Mouse (Mus musculus) limb, embryonic 12.5 days (tissue): ENCODE data around the gene Ap4m1. TPM values are rescaled to one million over a fixed set of nuclear protein-coding genes. Genes with fewer than 3 reads are reported as not detected.
A peak's percentile ranks its signal among the peaks of the same experiment; 100 is the strongest.

Experiments used
- ATAC-seq: fragments of 200-750 bp; cut with Nextera tagmentation; 2 replicates; pipeline ENCODE4 v1.8.0; 2017; ENCODE audit warnings: low read depth, moderate TSS enrichment; ENCODE audit not compliant: insufficient number of reproducible peaks, insufficient read depth, low FRiP score, low TSS enrichment
- H3K27ac ChIP-seq: fragments of 300-500 bp; sonication (generic); 2 replicates; pipeline ENCODE4 v1.5.1; 2016; ENCODE audit warnings: mild to moderate bottlenecking, moderate library complexity
- H3K27me3 ChIP-seq: fragments of 300-500 bp; sonication (generic); 2 replicates; pipeline ENCODE4 v1.6.1; 2016; ENCODE audit warnings: mild to moderate bottlenecking, moderate library complexity
- H3K36me3 ChIP-seq: fragments of 300-500 bp; sonication (generic); 2 replicates; pipeline ENCODE4 v1.6.1; 2016; ENCODE audit warnings: mild to moderate bottlenecking, moderate library complexity
- H3K4me1 ChIP-seq: fragments of 300-500 bp; sonication (generic); replicated peaks from 2 replicates; pipeline ENCODE4 v1.6.1; 2016
- H3K4me2 ChIP-seq: fragments of 300-500 bp; sonication (generic); 2 replicates; pipeline ENCODE4 v1.6.1; 2016; ENCODE audit warnings: mild to moderate bottlenecking, moderate library complexity
- H3K4me3 ChIP-seq: fragments of 300-500 bp; sonication (generic); replicated peaks from 2 replicates; pipeline ENCODE4 v1.5.1; 2016; ENCODE audit warnings: mild to moderate bottlenecking
- H3K9ac ChIP-seq: fragments of 300-500 bp; sonication (generic); replicated peaks from 2 replicates; pipeline ENCODE4 v1.6.1; 2016; ENCODE audit warnings: mild to moderate bottlenecking, moderate library complexity
- H3K9me3 ChIP-seq: fragments of 300-500 bp; sonication (generic); 2 replicates; pipeline ENCODE4 v1.6.1; 2016; ENCODE audit warnings: mild to moderate bottlenecking, moderate library complexity
- WGBS: fragments of 180-500 bp; shearing (Covaris S2); methylation state at CpG from one replicate; pipeline ENCODE4 v1.1.7; 2016; 5-methylcytosine and 5-hydroxymethylcytosine counted together
- polyA plus RNA-seq: library from polyadenylated mRNA; unstranded; fragments of >200 nt; fragmentation: Nextera tagmentation; extraction: Ambion mirVana; gene quantifications from 2 replicates; pipeline ENCODE4 v1.2.1, GENCODE M21; 2016

Ap4m1 gene
- polyA plus RNA-seq, 1 experiment from 2014 or later: 36.3 TPM

GRCm38 (mm10) chr5:138163610-138164009 lies 8.2 kb upstream of the Ap4m1 start:
- ATAC-seq: no peak
- peaks cover 64% of the 10 kb centered on the region for H3K36me3 ChIP-seq
- no peaks in the 10 kb centered on the region for H3K27me3 ChIP-seq
- H3K4me3 ChIP-seq: no peak overlapping the region
- H3K4me1 ChIP-seq: peaks cover 12% of the 10 kb centered on the region
- no peak overlapping the region for H3K4me2 ChIP-seq
- no peak overlapping the region for H3K9ac ChIP-seq
- WGBS: 66% methylated on average over 10 of the region's 10 CpGs
- no peak overlapping the region for H3K27ac ChIP-seq
- H3K9me3 ChIP-seq: no peaks in the 10 kb centered on the region

GRCm38 (mm10) chr5:138165594-138165993 lies 6.2 kb upstream of the Ap4m1 start:
- Histone ChIP-seq H3K4me2 (no peak overlapping the region), H3K27me3 (no peaks in the 10 kb centered on the region), H3K9me3 (no peaks in the 10 kb centered on the region), H3K36me3 (peaks cover 80% of the 10 kb centered on the region), H3K4me1 (peaks cover 17% of the 10 kb centered on the region), H3K9ac (0 out of 2 replicates have a peak overlapping the region, but pooled peaks have one; percentile 9), H3K27ac (no peak overlapping the region), H3K4me3 (no peak overlapping the region; the same call in 1 of the 2 replicates)
- WGBS: 83% methylated on average over 8 of the region's 8 CpGs
- no peak for ATAC-seq

- Histone ChIP-seq H3K27ac (peak overlapping the region; percentile 95), H3K9ac (peak overlapping the region; percentile 80), H3K9me3 (no peaks in the 10 kb centered on the region), H3K4me1 (peaks cover 17% of the 10 kb centered on the region), H3K4me2 (peak overlapping the region; percentile 81), H3K36me3 (peaks cover 67% of the 10 kb centered on the region), H3K27me3 (no peaks in the 10 kb centered on the region), H3K4me3 (peak overlapping the region; percentile 74)
- peak; percentile 84 for ATAC-seq
- under 1% methylated on average over 47 of the region's 47 CpGs for WGBS
Measured at GRCm38 (mm10) chr5:138170936-138171561, 753 bp upstream of the Ap4m1 start.

- Histone ChIP-seq H3K27ac (no peak overlapping the region), H3K9me3 (no peaks in the 10 kb centered on the region), H3K36me3 (peaks cover 66% of the 10 kb centered on the region), H3K4me2 (peak overlapping the region; percentile 81), H3K4me1 (peaks cover 17% of the 10 kb centered on the region), H3K9ac (no peak overlapping the region), H3K4me3 (peak overlapping the region; percentile 74), H3K27me3 (no peaks in the 10 kb centered on the region)
- ATAC-seq: no peak
- WGBS: 78% methylated on average over 3 of the region's 3 CpGs
Measured at GRCm38 (mm10) chr5:138173217-138173616, 1.4 kb downstream of the Ap4m1 start.

- Histone ChIP-seq H3K27me3 (no peaks in the 10 kb centered on the region), H3K27ac (peak within 1 kb of the TSS; percentile 83), H3K9ac (peak within 1 kb of the TSS; percentile 83), H3K4me3 (peak within 1 kb of the TSS; percentile 71), H3K36me3 (peaks cover 55% of the 10 kb centered on the region), H3K4me1 (peaks cover 15% of the 10 kb centered on the region), H3K9me3 (no peaks in the 10 kb centered on the region), H3K4me2 (peak within 1 kb of the TSS; percentile 75)
- under 1% methylated on average over 31 of the region's 31 CpGs for WGBS
- ATAC-seq: peak; percentile 74
Measured at GRCm38 (mm10) chr5:138186950-138187638, 15.3 kb downstream of the Ap4m1 start, which contains the start of the genes Taf6 and Cnpy4. Gene Taf6 (minus strand): TSS chr5:138187451. Gene Cnpy4 (plus strand): TSS chr5:138187485.

GRCm38 (mm10) chr5:138187661-138188306 lies 16.0 kb downstream of the Ap4m1 start:
- peak overlapping the region; percentile 81 for H3K27ac ChIP-seq
- no peaks in the 10 kb centered on the region for H3K9me3 ChIP-seq
- H3K4me2 ChIP-seq: peak overlapping the region; percentile 75
- peak overlapping the region; percentile 83 for H3K9ac ChIP-seq
- peak; percentile 74 for ATAC-seq
- H3K36me3 ChIP-seq: peaks cover 55% of the 10 kb centered on the region
- peak overlapping the region; percentile 71 for H3K4me3 ChIP-seq
- peaks cover 15% of the 10 kb centered on the region for H3K4me1 ChIP-seq
- WGBS: under 1% methylated on average over 10 of the region's 10 CpGs
- H3K27me3 ChIP-seq: no peaks in the 10 kb centered on the region

GRCm38 (mm10) chr5:138193771-138194727 lies 22.2 kb downstream of the Ap4m1 start, which contains the start of gene Mblac1:
Gene Mblac1 (plus strand): TSS chr5:138194314.
- Histone ChIP-seq H3K36me3 (peaks cover 45% of the 10 kb centered on the region), H3K4me3 (peak within 1 kb of the TSS; percentile 72), H3K27ac (peak within 1 kb of the TSS; percentile 78), H3K9me3 (no peaks in the 10 kb centered on the region), H3K9ac (peak within 1 kb of the TSS; percentile 88), H3K27me3 (no peaks in the 10 kb centered on the region), H3K4me1 (peaks cover 4% of the 10 kb centered on the region; the same call in 1 of the 2 replicates), H3K4me2 (peak within 1 kb of the TSS; percentile 90)
- WGBS: 9% methylated on average over 54 of the region's 54 CpGs
- peak; percentile 54 for ATAC-seq

GRCm38 (mm10) chr5:138194755-138195345 lies 23.0 kb downstream of the Ap4m1 start:
- Histone ChIP-seq H3K9me3 (no peaks in the 10 kb centered on the region), H3K4me2 (peak overlapping the region; percentile 90)
- ATAC-seq: peak; percentile 29; the same call in 1 of the 2 replicates

GRCm38 (mm10) chr5:138195463-138195862 lies 23.7 kb downstream of the Ap4m1 start:
- 81% methylated on average over 7 of the region's 7 CpGs for WGBS
- Histone ChIP-seq H3K4me3 (peak overlapping the region; percentile 72), H3K9me3 (no peaks in the 10 kb centered on the region), H3K36me3 (peaks cover 31% of the 10 kb centered on the region), H3K27ac (no peak overlapping the region), H3K4me2 (peak overlapping the region; percentile 90), H3K4me1 (peaks cover 4% of the 10 kb centered on the region; the same call in 1 of the 2 replicates), H3K27me3 (no peaks in the 10 kb centered on the region), H3K9ac (no peak overlapping the region)
- no peak for ATAC-seq

More at GRCm38 (mm10) chr5:138194755-138195345, 23.0 kb downstream of the Ap4m1 start:
- Histone ChIP-seq H3K4me1 (peaks cover 4% of the 10 kb centered on the region; the same call in 1 of the 2 replicates), H3K36me3 (peaks cover 37% of the 10 kb centered on the region), H3K27me3 (no peaks in the 10 kb centered on the region), H3K27ac (peak overlapping the region; percentile 78), H3K4me3 (peak overlapping the region; percentile 72), H3K9ac (peak overlapping the region; percentile 88)
- 3% methylated on average over 29 of the region's 29 CpGs for WGBS

- no peak overlapping the region for H3K4me2 ChIP-seq
- H3K27ac ChIP-seq: no peak overlapping the region
- no peaks in the 10 kb centered on the region for H3K27me3 ChIP-seq
- H3K4me3 ChIP-seq: no peak overlapping the region
- H3K9me3 ChIP-seq: peaks cover 7% of the 10 kb centered on the region; the same call in 1 of the 2 replicates
- no peak overlapping the region for H3K9ac ChIP-seq
- ATAC-seq: no peak
- peaks cover 4% of the 10 kb centered on the region; the same call in 1 of the 2 replicates for H3K4me1 ChIP-seq
- WGBS: 17% methylated on average over 1 of the region's 1 CpGs
- no peaks in the 10 kb centered on the region for H3K36me3 ChIP-seq
Measured at GRCm38 (mm10) chr5:138199576-138199975, 27.8 kb downstream of the Ap4m1 start.
